Mouse (Mus musculus) midbrain, embryonic 15.5 days (tissue): ENCODE measurements around the gene Tex22. TPM values are rescaled to one million over a fixed set of nuclear protein-coding genes. Genes with fewer than 3 reads are reported as not detected.

Experiments used
- ATAC-seq: fragments of 200-750 bp; cut with Nextera tagmentation; replicated peaks from 2 replicates; pipeline ENCODE4 v1.8.0; 2017; ENCODE audit warnings: moderate TSS enrichment
- H3K27ac ChIP-seq: fragments of 300-500 bp; sonication (generic); 2 replicates; pipeline ENCODE4 v1.5.1; 2015; ENCODE audit warnings: mild to moderate bottlenecking, inconsistent platforms
- H3K27me3 ChIP-seq: fragments of 300-500 bp; sonication (generic); replicated peaks from 2 replicates; pipeline ENCODE4 v1.6.1; 2015; ENCODE audit warnings: inconsistent platforms
- H3K36me3 ChIP-seq: fragments of 300-500 bp; sonication (generic); replicated peaks from 2 replicates; pipeline ENCODE4 v1.6.1; 2015; ENCODE audit warnings: inconsistent platforms
- H3K4me1 ChIP-seq: fragments of 300-500 bp; sonication (generic); 2 replicates; pipeline ENCODE4 v1.6.1; 2015; ENCODE audit warnings: inconsistent platforms
- H3K4me2 ChIP-seq: fragments of 300-500 bp; sonication (generic); 2 replicates; pipeline ENCODE4 v1.6.1; 2015; ENCODE audit warnings: inconsistent platforms, mild to moderate bottlenecking, moderate library complexity
- H3K4me3 ChIP-seq: fragments of 300-500 bp; sonication (generic); 2 replicates; pipeline ENCODE4 v1.5.1; 2015; ENCODE audit warnings: mild to moderate bottlenecking, inconsistent platforms
- H3K9ac ChIP-seq: fragments of 300-500 bp; sonication (generic); 2 replicates; pipeline ENCODE4 v1.6.1; 2015; ENCODE audit warnings: mild to moderate bottlenecking, inconsistent platforms
- H3K9me3 ChIP-seq: fragments of 300-500 bp; sonication (generic); 2 replicates; pipeline ENCODE4 v1.6.1; 2016; ENCODE audit warnings: inconsistent platforms
- WGBS: fragments of 180-500 bp; shearing (Covaris S2); methylation state at CpG from one replicate; pipeline ENCODE4 v1.1.7; 2015; ENCODE audit warnings: mixed read lengths; 5-methylcytosine and 5-hydroxymethylcytosine counted together
- polyA plus RNA-seq: library from polyadenylated mRNA; unstranded; fragments of >200 nt; fragmentation: Nextera tagmentation; extraction: Ambion mirVana; gene quantifications from 2 replicates; pipeline ENCODE4 v1.2.1, GENCODE M21; 2015

The Tex22 gene
- polyA plus RNA-seq, 1 experiment from 2014 or later: 0.40 TPM

GRCm38 (mm10) chr12:113041481-113042439 lies 32.5 kb upstream of the Tex22 start:
- Histone ChIP-seq H3K36me3 (0 out of 2 replicates have a peak, but pooled peaks cover 5% of the 10 kb centered on the region), H3K4me2 (peak overlapping the region; percentile 16), H3K9me3 (no peaks in the 10 kb centered on the region), H3K27ac (peak overlapping the region; percentile 76), H3K9ac (no peak overlapping the region), H3K4me1 (peaks cover 23% of the 10 kb centered on the region), H3K4me3 (no peak overlapping the region), H3K27me3 (no peaks in the 10 kb centered on the region)
- peak; percentile 90 for ATAC-seq
- WGBS: 52% methylated on average over 15 of the region's 15 CpGs

DNA sequence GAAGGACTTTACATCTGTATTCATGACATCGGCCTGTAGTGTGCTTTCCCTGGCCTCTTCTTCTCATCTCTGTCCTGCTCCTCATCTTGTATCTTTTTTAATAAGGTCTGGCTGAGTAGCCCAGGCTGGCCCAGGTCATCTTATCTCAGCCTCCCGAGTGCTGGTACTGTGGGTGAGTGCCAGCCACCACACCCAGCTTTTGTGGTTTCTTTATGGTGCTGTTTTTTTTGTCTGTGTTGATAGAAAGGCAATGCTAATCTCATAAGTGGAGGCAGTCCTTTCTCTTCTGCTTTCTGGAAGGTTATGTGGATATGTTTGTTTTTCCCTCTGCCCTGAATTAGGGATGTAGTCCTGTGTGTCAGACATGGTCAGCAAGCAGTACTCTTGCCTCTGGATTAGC lies 31.8 kb upstream of the Tex22 start:
- Histone ChIP-seq H3K4me2 (no peak overlapping the region), H3K27me3 (no peaks in the 10 kb centered on the region), H3K4me1 (peaks cover 23% of the 10 kb centered on the region), H3K36me3 (peaks cover 12% of the 10 kb centered on the region), H3K9ac (no peak overlapping the region), H3K9me3 (no peaks in the 10 kb centered on the region), H3K27ac (no peak overlapping the region), H3K4me3 (no peak overlapping the region)
- 88% methylated on average over 2 of the region's 2 CpGs for WGBS
- no peak for ATAC-seq

GRCm38 (mm10) chr12:113044916-113045677 lies 29.2 kb upstream of the Tex22 start:
- 83% methylated on average over 3 of the region's 3 CpGs for WGBS
- H3K4me2 ChIP-seq: no peak overlapping the region
- peaks cover 23% of the 10 kb centered on the region for H3K36me3 ChIP-seq
- ATAC-seq: no peak
- peaks cover 20% of the 10 kb centered on the region for H3K4me1 ChIP-seq
- no peak overlapping the region for H3K4me3 ChIP-seq
- no peaks in the 10 kb centered on the region for H3K27me3 ChIP-seq
- no peak overlapping the region for H3K9ac ChIP-seq
- no peaks in the 10 kb centered on the region for H3K9me3 ChIP-seq
- H3K27ac ChIP-seq: no peak overlapping the region

DNA sequence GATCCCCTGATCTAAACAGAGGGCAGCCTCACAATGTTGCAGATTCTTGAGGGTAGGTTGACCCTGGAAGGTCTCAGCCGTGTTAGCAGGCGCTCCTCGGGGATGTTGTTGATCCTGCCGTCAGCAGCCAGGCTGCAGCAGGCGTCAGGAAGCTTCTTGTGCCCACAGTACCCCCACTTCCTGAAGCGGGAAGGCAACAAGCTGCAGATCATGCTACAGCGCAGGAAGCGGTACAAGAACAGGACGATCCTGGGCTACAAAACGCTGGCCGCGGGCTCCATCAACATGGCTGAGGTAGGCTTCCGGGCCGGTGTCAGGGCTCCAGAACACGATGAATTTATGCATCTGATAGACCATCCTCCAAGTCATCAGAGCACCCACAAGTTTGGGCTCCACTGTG lies 27.4 kb upstream of the Tex22 start:
- Histone ChIP-seq H3K9me3 (no peaks in the 10 kb centered on the region), H3K4me3 (no peak overlapping the region), H3K9ac (no peak overlapping the region), H3K4me2 (no peak overlapping the region), H3K4me1 (peaks cover 3% of the 10 kb centered on the region; the same call in 1 of the 2 replicates), H3K27me3 (no peaks in the 10 kb centered on the region), H3K36me3 (peaks cover 35% of the 10 kb centered on the region), H3K27ac (no peak overlapping the region)
- 95% methylated on average over 15 of the region's 15 CpGs for WGBS
- no peak for ATAC-seq

DNA sequence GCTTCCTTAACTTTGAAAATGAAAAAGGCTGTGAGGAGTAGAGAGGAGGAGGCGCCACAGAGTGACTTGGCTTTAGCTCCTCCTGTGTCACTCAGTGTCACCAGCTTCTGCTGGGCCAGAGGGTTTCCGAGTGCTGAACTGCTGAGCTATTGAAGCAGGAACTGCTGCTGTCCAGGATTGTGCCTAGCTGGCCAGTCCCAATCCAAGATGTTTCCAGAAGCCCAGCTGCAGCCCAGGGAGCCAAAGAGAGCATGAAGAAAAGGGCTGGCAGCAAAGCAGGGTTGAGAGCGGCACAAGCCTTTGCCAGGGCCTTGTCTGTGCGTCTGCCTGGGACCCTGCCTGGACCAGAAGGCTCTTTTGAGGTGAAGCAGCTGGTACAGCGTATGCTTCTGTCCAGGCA lies 26.2 kb upstream of the Tex22 start:
- no peaks in the 10 kb centered on the region for H3K9me3 ChIP-seq
- no peak overlapping the region for H3K4me2 ChIP-seq
- no peaks in the 10 kb centered on the region for H3K4me1 ChIP-seq
- H3K9ac ChIP-seq: no peak overlapping the region
- peaks cover 44% of the 10 kb centered on the region for H3K36me3 ChIP-seq
- no peak overlapping the region for H3K27ac ChIP-seq
- H3K27me3 ChIP-seq: no peaks in the 10 kb centered on the region
- ATAC-seq: no peak
- WGBS: 89% methylated on average over 5 of the region's 5 CpGs
- no peak overlapping the region for H3K4me3 ChIP-seq

GRCm38 (mm10) chr12:113049836-113050235 lies 24.5 kb upstream of the Tex22 start:
- H3K4me2 ChIP-seq: no peak overlapping the region
- ATAC-seq: no peak
- H3K36me3 ChIP-seq: peaks cover 56% of the 10 kb centered on the region
- H3K27ac ChIP-seq: no peak overlapping the region
- H3K9ac ChIP-seq: no peak overlapping the region
- no peaks in the 10 kb centered on the region for H3K9me3 ChIP-seq
- WGBS: 92% methylated on average over 9 of the region's 9 CpGs
- H3K4me3 ChIP-seq: no peak overlapping the region
- H3K4me1 ChIP-seq: no peaks in the 10 kb centered on the region
- H3K27me3 ChIP-seq: no peaks in the 10 kb centered on the region

DNA sequence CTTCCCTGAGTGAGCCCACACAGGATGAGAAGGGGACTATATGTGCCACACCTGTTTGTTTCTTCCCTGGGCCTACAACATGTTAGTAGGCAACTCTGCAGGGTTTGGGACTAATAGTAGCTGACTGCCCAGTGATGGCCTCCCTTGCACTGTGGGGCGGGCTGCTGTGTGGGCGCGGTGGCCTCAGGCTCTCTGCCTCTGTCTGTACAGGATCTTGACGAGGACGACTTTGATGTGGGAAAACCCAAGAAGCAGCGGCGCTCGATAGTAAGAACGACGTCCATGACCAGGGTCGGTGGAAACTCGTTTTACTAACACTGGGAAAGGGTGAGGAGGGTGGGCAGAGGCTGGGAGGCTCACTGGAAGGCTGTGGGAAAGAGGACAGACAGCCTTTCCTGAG lies 23.6 kb upstream of the Tex22 start:
- H3K36me3 ChIP-seq: peaks cover 61% of the 10 kb centered on the region
- no peaks in the 10 kb centered on the region for H3K9me3 ChIP-seq
- H3K4me2 ChIP-seq: no peak overlapping the region
- no peak overlapping the region for H3K27ac ChIP-seq
- no peak overlapping the region for H3K4me3 ChIP-seq
- H3K4me1 ChIP-seq: no peaks in the 10 kb centered on the region
- H3K9ac ChIP-seq: no peak overlapping the region
- H3K27me3 ChIP-seq: no peaks in the 10 kb centered on the region
- WGBS: 93% methylated on average over 12 of the region's 12 CpGs
- no peak for ATAC-seq

DNA sequence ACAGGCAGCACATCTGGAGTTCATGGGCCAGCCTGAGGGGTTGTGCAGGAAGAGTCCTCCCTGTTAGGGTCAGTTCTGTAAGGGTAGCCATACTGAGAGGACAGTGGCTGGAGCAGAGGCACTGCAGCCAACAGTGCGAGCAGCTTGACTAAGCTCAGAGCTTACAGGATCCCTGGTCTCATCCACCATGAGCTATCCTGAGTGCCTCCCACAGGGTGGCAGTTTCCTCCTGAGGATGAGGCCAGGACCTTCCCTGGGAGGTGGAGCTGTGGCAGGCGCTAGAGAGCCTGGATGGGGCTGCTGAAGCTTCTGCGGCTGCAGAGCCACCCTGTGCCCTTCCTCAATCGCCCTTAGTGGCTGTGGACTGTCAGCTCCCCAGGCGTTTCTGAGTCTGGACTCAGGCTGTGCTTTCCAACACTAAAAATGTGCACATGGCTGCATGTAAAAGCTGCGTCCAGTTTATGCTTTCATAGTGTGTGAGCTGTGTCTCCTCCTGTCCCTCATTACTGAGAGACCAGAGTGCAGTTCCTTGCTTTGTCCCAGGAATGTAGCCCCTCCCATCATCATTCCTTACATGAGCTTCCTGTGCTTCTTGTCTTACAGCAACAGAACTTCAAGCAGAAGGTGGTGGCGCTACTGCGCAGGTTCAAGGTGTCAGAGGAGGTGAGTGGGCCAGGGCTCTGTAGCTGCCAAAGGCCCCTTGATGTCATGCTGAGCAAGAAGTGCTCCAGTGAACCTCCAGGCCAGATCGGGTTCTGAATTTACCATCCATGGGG lies 22.5 kb upstream of the Tex22 start:
- no peaks in the 10 kb centered on the region for H3K4me1 ChIP-seq
- no peak for ATAC-seq
- H3K9ac ChIP-seq: no peak overlapping the region
- peaks cover 57% of the 10 kb centered on the region for H3K36me3 ChIP-seq
- no peak overlapping the region for H3K4me2 ChIP-seq
- H3K27me3 ChIP-seq: no peaks in the 10 kb centered on the region
- H3K9me3 ChIP-seq: no peaks in the 10 kb centered on the region
- no peak overlapping the region for H3K4me3 ChIP-seq
- no peak overlapping the region for H3K27ac ChIP-seq
- 70% methylated on average over 9 of the region's 9 CpGs for WGBS

GRCm38 (mm10) chr12:113056089-113056488 lies 18.2 kb upstream of the Tex22 start:
- no peak for ATAC-seq
- 92% methylated on average over 8 of the region's 8 CpGs for WGBS
- Histone ChIP-seq H3K9me3 (no peaks in the 10 kb centered on the region), H3K36me3 (peaks cover 65% of the 10 kb centered on the region), H3K27me3 (no peaks in the 10 kb centered on the region), H3K4me3 (no peak overlapping the region), H3K9ac (no peak overlapping the region), H3K4me1 (no peaks in the 10 kb centered on the region), H3K27ac (no peak overlapping the region), H3K4me2 (no peak overlapping the region)

GRCm38 (mm10) chr12:113060178-113060577 lies 14.1 kb upstream of the Tex22 start:
- no peak overlapping the region for H3K9ac ChIP-seq
- 94% methylated on average over 5 of the region's 5 CpGs for WGBS
- H3K9me3 ChIP-seq: no peaks in the 10 kb centered on the region
- H3K36me3 ChIP-seq: peaks cover 59% of the 10 kb centered on the region
- H3K4me3 ChIP-seq: no peak overlapping the region
- no peaks in the 10 kb centered on the region for H3K27me3 ChIP-seq
- no peaks in the 10 kb centered on the region for H3K4me1 ChIP-seq
- ATAC-seq: no peak
- H3K27ac ChIP-seq: no peak overlapping the region
- H3K4me2 ChIP-seq: no peak overlapping the region

DNA sequence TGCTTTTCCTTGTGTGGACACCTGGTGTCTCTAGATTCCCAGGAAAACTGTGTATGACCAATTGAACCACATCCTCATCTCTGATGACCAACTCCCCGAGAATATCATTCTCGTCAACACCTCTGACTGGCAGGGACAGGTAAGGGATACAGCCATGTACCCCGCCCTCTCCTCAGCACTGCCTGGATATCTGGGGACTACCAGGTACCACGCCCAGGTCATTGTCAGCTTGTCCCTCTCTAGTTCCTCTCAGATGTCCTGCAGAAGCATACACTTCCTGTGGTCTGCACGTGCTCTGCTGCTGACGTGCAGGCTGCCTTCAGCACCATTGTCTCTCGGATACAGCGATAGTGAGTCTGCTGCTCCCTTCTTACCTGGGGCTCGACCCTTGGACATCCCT lies 12.7 kb upstream of the Tex22 start:
- peaks cover 57% of the 10 kb centered on the region for H3K36me3 ChIP-seq
- no peaks in the 10 kb centered on the region for H3K4me1 ChIP-seq
- no peaks in the 10 kb centered on the region for H3K9me3 ChIP-seq
- H3K27me3 ChIP-seq: no peaks in the 10 kb centered on the region
- H3K4me3 ChIP-seq: no peak overlapping the region
- ATAC-seq: no peak
- no peak overlapping the region for H3K27ac ChIP-seq
- H3K9ac ChIP-seq: no peak overlapping the region
- H3K4me2 ChIP-seq: no peak overlapping the region
- 95% methylated on average over 9 of the region's 9 CpGs for WGBS

- no peak for ATAC-seq
- Histone ChIP-seq H3K4me1 (no peaks in the 10 kb centered on the region), H3K9me3 (no peaks in the 10 kb centered on the region), H3K4me3 (no peak overlapping the region), H3K27ac (no peak overlapping the region), H3K4me2 (no peak overlapping the region), H3K36me3 (peaks cover 53% of the 10 kb centered on the region; the same call in 1 of the 2 replicates), H3K9ac (no peak overlapping the region), H3K27me3 (no peaks in the 10 kb centered on the region)
- 81% methylated on average over 10 of the region's 10 CpGs for WGBS
Measured at GRCm38 (mm10) chr12:113062201-113062600, 12.1 kb upstream of the Tex22 start.
